Mouse (Mus musculus) bone marrow macrophage, adult 2 months (primary cell): ENCODE data around the gene Mmp8.

ENCODE experiments used
- CTCF ChIP-seq: IDR thresholded peaks from 2 replicates; pipeline ENCODE4 v1.5.1; 2012; ENCODE audit warnings: low read depth, mild to moderate bottlenecking, low read length, moderate library complexity
- POLR2A ChIP-seq: IDR thresholded peaks from 2 replicates; pipeline ENCODE4 v1.6.1; 2012; ENCODE audit warnings: mild to moderate bottlenecking, low read depth, low read length, borderline replicate concordance

GRCm38 (mm10) chr9:7602982-7603742 is 44.9 kb downstream of the Mmp8 start:
- TF ChIP-seq CTCF (peak; percentile 74), POLR2A (no peak)
